Mouse (Mus musculus) T-cell, adult 66 days (primary cell): Measurements from ENCODE around the gene Zg16. TPM values are rescaled to one million over a fixed set of nuclear protein-coding genes. Genes with fewer than 3 reads are reported as not detected.

Experiments
- total RNA-seq, 2 experiments: library from RNA; stranded (reverse); gene quantifications; 3 replicates in 1 of 2; 4 replicates in 1 of 2; pipeline ENCODE4 v1.2.4; 2023

Zg16 gene
- total RNA-seq: under 1 TPM in 1 of 2 experiments, not detected in 1; 0.82 TPM

DNA sequence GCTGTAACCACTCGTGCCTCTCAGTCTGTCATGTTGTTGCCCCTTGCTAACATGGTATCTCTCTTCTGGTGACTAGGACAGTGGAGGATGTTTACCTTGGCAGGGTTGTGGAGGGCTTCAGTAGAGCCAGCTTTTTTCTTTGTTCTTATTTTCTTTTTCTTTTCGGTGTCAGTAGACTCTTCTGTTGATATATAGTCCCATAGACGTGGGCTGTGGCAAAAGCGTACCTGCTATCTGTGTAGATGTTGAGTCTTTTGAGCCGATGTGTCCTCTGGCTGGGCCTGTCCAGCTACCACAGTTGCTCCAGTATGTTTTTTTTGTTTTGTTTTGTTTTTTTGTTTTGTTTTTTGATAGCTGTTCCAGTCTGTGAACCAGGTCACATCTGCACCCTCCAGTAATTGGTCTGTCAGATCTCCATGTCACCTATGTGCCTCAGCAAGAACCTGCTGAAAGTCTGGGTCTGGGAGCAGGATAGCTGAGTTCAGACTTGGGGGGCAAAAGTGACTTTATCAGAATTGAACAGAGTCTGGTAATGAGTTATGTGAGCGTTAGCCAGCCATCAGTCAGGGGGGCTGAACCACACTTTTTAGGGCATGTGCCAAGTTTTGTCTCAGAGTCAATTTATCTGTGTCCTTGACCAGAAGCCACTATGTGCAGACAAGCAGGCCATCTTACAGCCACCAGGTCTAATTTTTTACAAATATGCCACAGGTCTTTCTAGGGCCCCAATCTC lies at the start of gene Zg16:
Zg16 (minus strand) TSS at position 51 of the 733 bp plus-strand sequence.

DNA sequence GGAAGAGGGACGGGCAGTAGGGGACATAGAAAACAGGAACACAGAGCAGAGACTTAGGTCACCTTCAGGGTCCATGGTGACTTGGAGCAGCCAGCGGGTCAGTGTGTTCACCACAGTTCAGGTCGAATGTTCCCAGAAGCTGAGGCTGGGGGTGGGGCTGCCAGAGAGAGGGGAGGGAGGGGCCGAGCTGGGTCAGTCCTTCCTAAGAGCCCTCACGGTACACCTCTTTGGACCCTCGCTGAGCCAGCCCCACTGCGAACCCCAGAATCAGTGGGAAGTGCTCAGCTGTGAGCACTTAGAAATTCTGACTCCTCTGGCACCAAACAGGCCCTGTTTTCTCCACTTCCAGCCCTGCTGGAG lies 34.8 kb upstream of the Zg16 start, which contains the start of gene Qprt:
Qprt (minus strand) TSS at position 316 of the 360 bp plus-strand sequence.

DNA sequence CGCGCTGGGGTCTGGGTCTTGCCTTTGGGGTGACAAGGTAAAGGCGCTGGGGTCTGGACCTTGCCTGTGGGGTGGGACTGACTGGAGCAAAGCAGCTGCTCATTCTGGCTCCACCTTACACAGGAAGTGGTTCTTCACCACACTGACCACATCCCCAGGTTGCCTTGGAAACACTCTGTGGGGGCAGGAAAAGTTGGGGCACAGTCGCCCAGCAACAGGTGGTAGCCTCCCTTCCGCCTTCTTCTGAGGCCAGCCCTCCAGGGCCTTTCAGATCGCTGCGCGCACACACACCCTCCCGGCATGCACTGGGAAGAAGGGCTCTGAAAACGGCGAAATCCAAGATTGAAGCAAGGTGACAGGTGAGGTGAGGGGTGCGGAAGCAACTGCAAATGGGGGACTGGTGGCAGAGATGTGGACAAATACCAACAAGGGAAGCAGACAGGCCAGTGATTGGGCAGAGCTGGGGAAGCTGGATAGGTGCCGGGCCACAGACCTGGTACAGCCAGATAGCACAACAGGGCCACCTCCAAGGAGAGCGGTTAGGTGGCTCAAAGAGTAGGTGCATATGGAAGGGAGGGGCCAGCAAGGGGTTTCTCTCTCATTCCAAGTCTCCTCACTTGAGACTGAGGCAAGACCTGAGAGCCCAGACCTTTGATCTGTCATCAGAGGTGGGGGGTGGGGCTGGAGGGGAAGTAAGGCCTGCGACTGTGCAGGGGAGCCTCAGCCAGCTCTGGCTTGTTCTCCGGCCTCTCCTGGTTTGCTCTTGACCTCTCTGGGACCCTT lies 4.2 kb upstream of the Zg16 start, which contains the start of gene AI467606:
AI467606 (plus strand) TSS at position 246 of the 783 bp plus-strand sequence.

DNA sequence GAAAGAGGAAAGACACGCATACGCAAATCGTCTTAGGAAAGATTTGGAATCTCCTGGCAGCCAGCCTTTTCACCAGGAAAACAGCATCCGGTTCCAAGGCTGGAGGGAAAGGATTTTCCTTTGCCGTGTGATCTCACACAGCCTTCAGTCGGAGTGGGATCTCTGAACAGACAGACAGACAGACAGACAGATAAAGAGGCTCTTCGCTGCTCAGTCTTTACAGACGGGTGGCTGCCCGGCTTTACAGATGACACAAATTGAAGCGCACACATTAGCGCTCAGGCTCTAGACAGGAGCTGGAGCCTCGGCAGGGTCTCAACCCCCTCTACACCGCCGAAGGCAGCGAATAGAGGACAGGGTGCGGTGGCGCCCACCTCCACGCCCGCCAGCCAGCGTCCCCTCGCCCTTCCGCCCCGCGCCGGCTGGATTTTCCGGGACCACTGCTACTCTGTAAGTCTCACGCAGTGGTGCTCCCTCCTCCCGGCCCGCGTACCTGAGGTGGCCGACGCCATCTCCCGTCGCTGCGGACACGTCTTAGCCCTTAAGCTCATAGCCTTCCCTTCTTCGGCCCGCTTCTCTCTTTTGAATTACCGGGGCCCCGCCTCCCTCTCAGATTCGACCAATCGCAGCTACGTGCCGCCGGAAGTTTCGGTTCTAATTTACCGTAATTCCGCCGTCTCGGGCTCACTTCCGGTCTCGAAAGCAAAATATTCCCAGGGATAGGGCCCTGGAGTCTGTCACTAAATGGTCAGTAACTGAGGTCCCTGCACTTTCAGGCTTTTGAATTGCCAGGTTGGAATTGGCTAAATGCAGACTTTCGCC lies 45.1 kb downstream of the Zg16 start, which contains the start of gene Kif22:
Kif22 (minus strand) TSS at position 621 of the 822 bp plus-strand sequence.

DNA sequence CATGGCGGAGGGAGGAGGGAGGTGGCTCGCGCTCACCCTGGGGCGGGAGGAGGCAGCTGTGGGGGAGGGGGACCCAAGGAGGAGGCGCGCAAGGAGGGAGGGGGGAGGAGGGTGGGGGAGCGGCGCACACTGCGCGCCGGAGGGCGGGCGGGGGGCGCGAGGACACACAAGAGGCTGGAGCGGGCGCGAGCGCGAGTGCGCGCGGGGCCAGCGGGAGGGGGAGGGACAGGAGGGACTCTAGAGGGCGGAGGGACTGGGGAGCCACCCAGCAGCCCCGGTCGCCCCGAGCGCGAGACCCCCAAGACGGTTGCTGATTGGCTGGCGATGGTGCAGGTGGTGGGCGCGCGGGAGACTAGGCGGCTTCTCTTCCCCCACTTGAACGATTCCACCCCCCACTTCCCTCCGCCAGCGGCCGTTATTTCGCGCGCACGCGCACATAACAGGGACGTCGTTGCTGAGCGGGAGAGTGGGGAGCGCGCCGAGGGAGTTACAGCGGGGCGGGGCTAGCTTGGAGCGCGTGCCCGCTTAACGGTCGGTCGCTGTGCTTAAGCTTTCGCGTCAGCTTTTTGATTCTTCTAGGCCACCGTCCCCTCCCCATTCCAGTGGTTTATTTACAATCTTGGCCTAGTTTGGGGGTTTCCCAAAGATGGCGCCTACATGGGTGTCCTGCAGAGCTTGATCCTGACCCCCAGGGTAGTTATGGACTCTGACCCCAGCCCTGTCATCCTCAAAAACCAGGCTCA lies 60.0 kb downstream of the Zg16 start, which contains the start of gene Maz:
Maz (minus strand) TSS at position 54 of the 743 bp plus-strand sequence.

DNA sequence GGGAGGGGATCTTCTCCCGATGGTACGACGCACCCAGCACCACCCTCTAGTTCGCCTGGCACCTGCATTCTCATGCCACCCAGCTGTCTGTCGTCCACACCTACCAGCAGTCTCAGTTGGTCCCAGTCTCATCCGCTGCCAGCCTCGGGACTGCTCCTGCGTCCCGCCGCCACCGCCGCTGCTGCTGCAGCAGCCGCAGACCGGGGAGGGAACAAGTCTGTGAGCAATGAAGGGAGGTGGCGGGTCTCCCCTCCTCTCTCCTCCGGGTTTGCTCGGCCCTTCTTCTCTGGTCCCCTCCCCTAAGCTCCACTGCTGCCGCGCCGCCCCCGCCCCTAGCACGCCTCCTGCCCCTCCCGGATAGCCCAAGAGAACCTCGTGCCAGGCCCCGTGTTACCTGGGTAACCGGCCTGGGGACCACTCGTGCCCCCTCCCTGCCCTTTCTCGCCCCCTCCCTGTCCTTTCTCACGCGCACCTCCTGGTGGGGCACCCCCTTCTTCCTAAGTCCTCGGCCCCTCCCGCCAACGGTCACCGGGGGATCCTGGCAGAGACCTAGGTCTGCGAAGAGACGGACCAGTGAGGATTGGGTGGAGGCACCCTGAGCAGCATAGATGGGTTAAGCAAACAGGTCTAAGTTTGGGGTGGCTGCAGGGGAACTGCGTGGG lies 66.1 kb downstream of the Zg16 start, which contains the start of the genes Gm42742 and Prrt2:
Gm42742 (minus strand) TSS at position 197 of the 662 bp plus-strand sequence.
Prrt2 (minus strand) TSS at position 311 of the 662 bp plus-strand sequence.

DNA sequence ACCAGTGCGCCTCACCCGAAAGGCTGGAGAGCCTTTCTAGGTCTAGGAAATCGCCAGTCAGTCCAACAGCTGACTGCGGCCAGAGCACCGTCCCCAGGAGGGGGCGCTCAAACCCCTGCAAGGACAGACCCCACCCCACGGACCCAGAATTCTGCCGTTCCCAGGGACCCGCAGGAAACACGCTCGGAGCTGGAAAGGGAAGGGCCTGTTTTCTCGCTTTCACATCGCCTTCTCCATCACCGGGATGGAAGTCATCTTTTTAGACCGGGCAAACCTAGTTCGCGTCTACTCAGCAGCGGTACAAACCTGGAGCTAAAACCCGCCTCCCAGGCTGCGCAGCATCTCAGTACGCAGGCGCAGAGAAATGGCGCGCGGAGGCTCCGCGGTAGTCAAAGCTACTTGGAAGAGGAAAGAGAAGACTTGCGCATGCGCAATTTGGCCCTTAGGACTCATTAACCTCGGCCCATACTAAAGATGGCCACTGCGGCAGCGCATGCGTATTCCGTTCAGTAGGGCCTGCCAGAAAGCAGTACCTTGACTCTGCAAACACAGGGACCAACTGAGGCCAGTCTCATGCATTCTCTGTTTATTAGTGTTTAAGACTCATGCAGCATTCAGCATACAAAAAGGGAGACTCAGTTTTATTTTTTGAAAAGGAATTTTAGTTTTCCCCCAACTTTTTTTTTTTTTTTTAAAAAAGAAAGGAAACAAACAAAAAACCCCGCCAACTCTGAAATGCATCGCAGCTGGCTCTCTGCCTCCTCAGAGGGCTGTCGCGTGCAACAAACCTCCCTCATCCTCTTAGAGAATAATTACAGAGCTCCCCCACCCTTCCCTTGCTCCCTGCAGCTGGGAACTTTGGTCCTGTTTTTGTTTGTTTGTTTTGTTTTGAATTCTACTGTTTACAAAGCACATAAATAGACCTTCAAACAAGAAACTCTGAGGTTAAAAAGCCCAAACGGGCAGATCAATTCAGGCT lies 69.9 kb downstream of the Zg16 start, which contains the start of gene Pagr1a:
Pagr1a (minus strand) TSS at position 382 of the 979 bp plus-strand sequence.

DNA sequence TGATC lies 70.8 kb downstream of the Zg16 start, which contains the start of gene Pagr1b:
Pagr1b (minus strand) TSS at position 4 of the 5 bp plus-strand sequence.

DNA sequence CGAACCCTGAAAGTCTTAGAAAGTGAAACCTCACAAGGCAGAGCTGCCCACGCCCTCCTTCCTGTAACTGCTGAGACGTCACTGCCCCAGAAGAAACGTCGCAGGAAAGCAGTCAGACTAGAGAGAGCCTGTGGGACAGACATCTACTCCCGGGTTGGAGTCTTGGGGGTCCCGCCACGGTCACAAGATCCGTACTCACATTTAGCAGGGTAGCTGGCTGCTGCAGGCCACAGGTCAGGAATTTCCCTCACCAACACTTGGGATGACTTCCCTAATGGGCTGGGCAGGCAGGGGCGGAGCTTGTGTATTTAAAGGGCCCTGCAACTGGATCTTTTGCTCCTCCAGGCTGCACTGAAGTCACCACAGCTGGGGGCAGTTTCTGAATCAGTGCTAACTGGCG lies 72.8 kb downstream of the Zg16 start, which contains the start of gene Mvp:
Mvp (minus strand) TSS at position 302 of the 400 bp plus-strand sequence.

Other genes with a start within 250 kb of the Zg16 start
- not detected for gene Doc2a, start 239.9 kb downstream of the Zg16 start, total RNA-seq
- 10 to 100 TPM; 22.0 to 25.4 TPM for gene Hirip3, start 225.4 kb downstream of the Zg16 start, total RNA-seq
- 10 to 100 TPM; 68.2 to 83.5 TPM for gene Ino80e, start 225.0 kb downstream of the Zg16 start, total RNA-seq
- gene Taok2, start 202.6 kb downstream of the Zg16 start, total RNA-seq: 100 to 1,000 TPM in 1 of 2 experiments, 10 to 100 TPM in 1; 91.4 to 105 TPM
- 10 to 100 TPM; 27.4 to 28.3 TPM for gene Tmem219, start 164.4 kb downstream of the Zg16 start, total RNA-seq
- gene Kctd13, start 158.4 kb downstream of the Zg16 start, total RNA-seq: 10 to 100 TPM; 33.0 to 38.9 TPM
- not detected for gene Asphd1, start 137.7 kb downstream of the Zg16 start, total RNA-seq
- 10 to 100 TPM in 1 of 2 experiments, 1 to 10 TPM in 1; 9.7 to 10.1 TPM for gene Sez6l2, start 136.8 kb downstream of the Zg16 start, total RNA-seq
- 100 to 1,000 TPM; 159 to 167 TPM for gene Cdipt, start 111.4 kb downstream of the Zg16 start, total RNA-seq
- gene Cdiptos, start 111.2 kb downstream of the Zg16 start, total RNA-seq: not detected
- 10 to 100 TPM; 30.2 to 36.9 TPM for gene Mvp, start 72.7 kb downstream of the Zg16 start, total RNA-seq
- 1 to 10 TPM; 3.6 to 4.6 TPM for gene Pagr1b, start 70.8 kb downstream of the Zg16 start, total RNA-seq
- 10 to 100 TPM; 24.7 to 40.0 TPM for gene Pagr1a, start 70.0 kb downstream of the Zg16 start, total RNA-seq
- 10 to 100 TPM; 20.9 to 36.5 TPM for gene Gm42742, start 66.2 kb downstream of the Zg16 start, total RNA-seq
- gene Prrt2, start 66.1 kb downstream of the Zg16 start, total RNA-seq: 1 to 10 TPM; 5.0 to 7.0 TPM
- 100 to 1,000 TPM; 237 to 238 TPM for gene Maz, start 60.3 kb downstream of the Zg16 start, total RNA-seq
- gene Kif22, start 44.9 kb downstream of the Zg16 start, total RNA-seq: 1 to 10 TPM; 3.6 to 4.8 TPM
- gene AI467606, start 4.0 kb upstream of the Zg16 start, total RNA-seq: 10 to 100 TPM; 75.6 to 83.3 TPM
- 10 to 100 TPM; 39.1 to 46.5 TPM for gene Qprt, start 34.9 kb upstream of the Zg16 start, total RNA-seq
- 100 to 1,000 TPM; 266 to 304 TPM for gene Spn, start 50.5 kb upstream of the Zg16 start, total RNA-seq
- gene Cd2bp2, start 108.7 kb upstream of the Zg16 start, total RNA-seq: 10 to 100 TPM; 70.4 to 77.9 TPM
- 10 to 100 TPM; 58.5 to 73.0 TPM for gene Tbc1d10b, start 121.1 kb upstream of the Zg16 start, total RNA-seq
- gene Mylpf, start 121.6 kb upstream of the Zg16 start, total RNA-seq: 10 to 100 TPM; 16.3 to 22.4 TPM
- 10 to 100 TPM; 15.5 to 18.3 TPM for gene Zfp553, start 145.7 kb upstream of the Zg16 start, total RNA-seq
- 100 to 1,000 TPM; 694 to 706 TPM for gene Sept1, start 145.8 kb upstream of the Zg16 start, total RNA-seq
- gene Zfp771, start 156.9 kb upstream of the Zg16 start, total RNA-seq: 10 to 100 TPM in 1 of 2 experiments, 1 to 10 TPM in 1; 8.1 to 10.4 TPM
- gene Dctpp1, start 173.4 kb upstream of the Zg16 start, total RNA-seq: 10 to 100 TPM; 13.0 to 21.1 TPM
- 10 to 100 TPM; 31.2 to 35.2 TPM for gene Sephs2, start 186.7 kb upstream of the Zg16 start, total RNA-seq
- gene Itgal, start 208.9 kb upstream of the Zg16 start, total RNA-seq: 100 to 1,000 TPM; 259 to 272 TPM